Mouse (Mus musculus) cerebellum, adult (tissue): ENCODE measurements around the gene Slc9a3r2.

Experiments
- ATAC-seq: cut with Nextera tagmentation; 2 replicates; pipeline ENCODE4 v1.9.2; 2017; ENCODE audit warnings: mild to moderate bottlenecking, moderate library complexity, mixed read lengths; ENCODE audit not compliant: insufficient number of reproducible peaks, low FRiP score, low TSS enrichment

Gene Slc9a3r2

DNA sequence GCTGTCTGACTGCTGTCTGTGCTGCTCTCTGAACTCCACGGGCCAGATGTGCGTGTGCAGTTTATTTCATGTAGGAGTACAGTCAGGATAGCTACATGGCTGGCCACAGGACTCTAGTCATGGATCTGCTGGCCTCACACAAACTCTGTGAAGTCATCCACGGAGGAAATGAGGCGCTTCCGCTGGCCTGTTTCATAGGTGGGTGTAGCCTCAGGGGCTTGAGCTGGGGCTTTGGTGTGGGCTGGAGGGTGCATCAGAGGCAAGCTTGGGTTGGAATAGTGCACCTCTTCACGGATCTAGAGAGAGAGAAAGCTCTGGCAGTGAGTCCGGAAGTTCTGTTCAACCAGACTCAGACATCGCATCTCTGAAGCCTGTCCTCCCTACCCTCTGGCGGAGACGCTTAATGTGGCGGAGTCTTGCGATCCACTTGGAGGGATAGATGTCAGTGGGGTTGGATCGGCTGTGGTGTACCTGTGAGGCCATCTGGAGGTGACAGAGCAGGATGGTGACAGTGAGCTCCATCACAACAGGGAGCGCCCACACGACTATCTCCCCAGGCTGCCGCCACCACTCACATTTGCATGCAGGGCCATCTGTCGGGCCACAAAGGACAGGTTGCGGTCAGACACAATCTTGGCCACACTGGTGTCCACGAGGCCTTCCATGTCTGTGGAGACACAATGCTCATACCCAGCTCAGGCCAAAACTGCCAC is 53.5 kb downstream of the Slc9a3r2 start:
- ATAC-seq: peak; percentile 70; the same call in 1 of the 2 replicates

DNA sequence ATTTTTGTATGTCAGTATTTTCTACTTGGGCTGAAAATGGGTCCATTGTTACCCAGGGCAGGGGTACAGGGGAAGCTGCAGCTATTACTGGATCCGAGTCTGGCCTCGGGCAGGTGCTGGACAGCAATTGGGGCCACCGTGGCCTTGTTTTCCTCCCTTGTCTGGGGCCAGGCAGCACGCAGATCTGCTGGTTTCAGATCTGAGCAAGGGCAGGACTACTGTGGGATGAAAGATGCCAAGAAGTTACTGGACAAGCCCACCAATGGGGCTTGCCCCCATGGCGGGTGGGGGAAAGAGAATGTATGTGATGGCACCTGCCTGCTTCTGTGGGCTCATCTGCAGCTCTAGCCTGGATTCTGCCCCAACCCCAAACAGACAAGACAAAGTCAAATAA is 54.1 kb downstream of the Slc9a3r2 start:
- no peak for ATAC-seq

DNA sequence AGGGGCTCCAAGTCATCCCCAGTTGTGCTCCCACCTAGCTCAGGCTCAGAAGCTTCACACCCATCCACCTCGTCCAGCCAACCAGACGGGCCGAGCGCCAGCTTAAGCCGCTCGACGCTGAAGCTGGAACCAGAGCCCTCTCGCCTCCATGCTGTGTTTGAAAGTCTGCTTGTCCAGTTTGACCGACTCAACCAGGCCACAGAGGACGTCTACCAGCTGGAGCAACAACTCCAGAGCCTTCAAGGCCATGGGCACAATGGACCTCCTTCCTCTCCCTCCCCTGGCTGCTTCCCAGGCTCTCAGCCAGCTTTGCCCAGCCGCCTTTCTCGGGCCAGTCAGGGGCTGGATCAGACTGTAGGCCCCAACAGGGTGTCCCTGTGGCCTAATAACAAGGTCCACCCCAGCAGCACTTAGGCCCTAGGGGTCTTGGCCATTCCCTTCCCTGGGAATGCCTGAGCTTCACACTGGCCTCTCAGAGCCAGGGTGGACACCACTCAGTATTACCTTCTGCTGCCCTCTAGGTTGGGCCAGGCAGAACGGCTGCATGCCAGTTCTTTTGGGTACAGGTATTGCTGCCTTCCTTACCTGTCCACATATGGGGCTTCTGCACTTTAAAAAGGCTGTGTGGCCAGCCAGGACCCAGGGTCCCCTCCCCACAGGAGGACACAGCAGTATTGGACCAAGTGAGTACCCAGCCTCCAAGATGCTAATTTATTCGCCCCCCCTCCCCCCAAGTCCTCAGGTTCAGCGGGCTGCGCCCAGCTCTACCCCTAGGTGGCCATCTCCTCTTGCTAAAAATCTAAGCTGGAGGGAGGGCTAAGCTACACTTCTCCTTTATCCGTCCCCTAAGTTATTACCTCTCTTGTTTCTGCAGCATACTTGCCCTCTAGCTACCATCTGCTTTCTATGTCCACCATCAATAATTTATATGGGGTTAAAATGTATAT is 54.7 kb downstream of the Slc9a3r2 start:
- ATAC-seq: peak; percentile 38

DNA sequence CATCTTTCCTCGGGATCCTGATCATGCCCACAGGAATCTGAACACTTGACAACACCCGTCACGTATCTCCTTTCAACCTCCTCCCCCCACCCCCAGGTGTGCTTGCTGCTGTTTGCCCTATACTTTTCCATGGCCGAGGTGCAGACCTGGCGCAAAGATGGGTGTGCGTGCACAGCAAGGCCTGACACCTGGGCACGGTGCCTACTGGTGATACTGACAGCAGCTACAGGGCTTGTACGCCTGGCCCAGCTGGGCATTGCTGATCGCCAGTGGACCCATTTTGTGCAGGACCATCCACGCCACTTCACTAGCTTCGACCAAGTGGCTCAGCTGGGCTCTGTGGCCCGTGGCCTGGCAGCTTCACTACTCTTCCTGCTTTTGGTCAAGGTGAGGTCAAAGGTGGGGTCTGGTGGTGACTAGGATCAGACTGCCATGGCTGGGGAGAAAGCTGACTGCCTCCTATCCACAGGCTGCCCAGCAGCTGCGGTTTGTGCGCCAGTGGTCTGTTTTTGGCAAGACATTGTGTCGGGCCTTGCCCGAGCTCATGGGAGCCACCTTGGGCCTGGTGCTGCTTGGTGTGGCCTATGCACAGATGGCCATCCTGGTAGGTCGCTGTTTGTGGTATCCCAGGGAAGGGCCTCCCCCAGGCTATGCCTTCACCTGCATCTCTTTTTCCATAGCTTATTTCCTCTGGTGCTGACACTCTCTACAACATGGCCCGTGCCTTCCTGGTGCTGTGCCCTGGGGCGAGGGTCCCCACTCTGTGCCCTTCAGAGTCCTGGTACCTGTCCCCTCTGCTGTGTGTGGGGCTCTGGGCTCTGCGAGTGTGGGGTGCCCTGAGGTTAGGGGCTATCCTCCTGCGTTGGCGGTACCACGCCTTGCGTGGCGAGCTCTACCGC is 55.9 kb downstream of the Slc9a3r2 start:
- no peak for ATAC-seq

DNA sequence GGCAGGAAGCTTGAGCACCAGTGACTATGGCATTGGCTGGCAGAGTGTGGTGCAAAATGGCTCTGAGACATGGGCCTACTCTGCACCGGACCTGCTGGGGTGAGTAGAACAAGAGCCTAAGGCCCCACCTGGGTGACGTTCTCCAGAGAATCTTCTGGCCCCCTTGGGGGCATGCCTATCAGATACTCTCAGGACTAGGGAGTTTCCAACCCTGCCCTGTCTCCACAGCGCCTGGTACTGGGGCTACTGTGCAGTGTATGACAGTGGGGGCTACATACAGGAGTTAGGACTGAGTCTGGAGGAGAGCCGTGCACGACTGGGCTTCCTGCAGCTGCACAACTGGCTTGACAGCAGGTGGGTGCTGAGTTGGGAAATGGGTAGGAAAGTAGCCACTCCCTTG is 56.9 kb downstream of the Slc9a3r2 start:
- ATAC-seq: no peak

DNA sequence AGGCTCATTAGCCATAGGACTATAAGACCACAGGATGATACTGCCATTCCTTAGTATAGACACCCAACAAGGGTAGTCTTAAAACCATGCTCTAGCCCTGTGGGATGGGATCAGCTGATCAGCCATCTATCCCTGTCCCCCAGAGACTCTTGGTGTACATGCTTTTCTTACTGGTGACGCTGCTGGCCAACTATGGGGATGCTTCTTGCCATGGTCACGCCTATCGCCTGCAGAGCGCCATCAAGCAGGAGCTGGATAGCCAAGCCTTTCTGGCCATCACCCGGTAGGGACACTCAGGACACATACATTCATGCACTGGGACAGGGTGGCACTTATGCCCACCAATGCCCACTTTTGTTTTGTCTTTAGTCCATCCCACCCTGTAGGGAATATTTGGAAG is 58.4 kb downstream of the Slc9a3r2 start:
- ATAC-seq: no peak

DNA sequence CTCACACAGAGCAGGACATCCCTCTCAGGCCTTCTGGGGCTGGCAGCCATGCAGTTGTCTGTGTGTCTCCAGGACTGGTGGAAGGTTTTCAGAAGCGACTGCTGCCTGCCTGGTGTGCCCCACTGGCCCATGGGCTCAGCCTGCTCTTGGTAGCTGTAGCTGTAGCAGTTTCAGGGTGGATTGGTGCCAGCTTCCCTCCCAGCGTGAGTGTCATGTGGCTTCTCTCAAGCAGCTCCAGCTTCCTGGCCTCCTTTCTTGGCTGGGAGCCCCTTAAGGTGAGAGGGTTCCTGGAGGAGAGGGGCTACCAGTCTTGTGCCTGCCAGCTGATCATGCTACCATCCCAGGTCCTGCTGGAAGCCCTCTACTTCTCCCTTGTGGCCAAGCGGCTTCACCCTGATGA is 59.2 kb downstream of the Slc9a3r2 start:
- no peak for ATAC-seq
